Mouse (Mus musculus) adrenal gland, postnatal 10 days (tissue): ENCODE measurements around the gene Tmem266. TPM values are rescaled to one million over a fixed set of nuclear protein-coding genes. Genes with fewer than 3 reads are reported as not detected.
A peak's percentile ranks its signal among the peaks of the same experiment; 100 is the strongest.

Experiments
- DNase-seq: peaks from one replicate; pipeline ENCODE4 v3.0.0; 2021; ENCODE audit warnings: mixed read lengths
- total RNA-seq, 2 experiments: library from RNA; stranded (reverse); gene quantifications; 2 replicates each; pipeline ENCODE4 v1.2.3; 2021

The Tmem266 gene
- total RNA-seq, 2 experiments from 2014 or later, result 1.4 to 1.5 TPM

DNA sequence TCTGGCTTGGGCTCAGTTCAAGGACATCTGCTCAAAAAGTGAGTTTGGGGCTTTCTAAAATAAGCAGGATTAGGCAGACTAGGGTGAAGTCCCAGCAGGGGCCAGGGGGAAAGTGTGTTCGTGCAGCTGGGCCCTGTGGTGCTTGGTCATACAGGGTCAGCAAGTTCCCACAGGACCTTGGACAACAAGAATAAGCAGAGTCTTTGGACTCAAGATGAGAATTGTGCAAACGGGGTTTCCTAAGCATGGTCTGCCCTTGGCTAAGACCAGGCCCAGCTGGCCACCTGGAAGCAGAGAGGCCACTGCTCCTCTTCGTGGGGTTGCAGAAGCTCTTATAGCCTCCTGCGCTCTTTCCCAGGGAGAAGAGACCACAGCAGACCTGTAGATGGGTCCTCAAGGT, 77.5 kb downstream of the Tmem266 start:
- peak; percentile 60 for DNase-seq

DNA sequence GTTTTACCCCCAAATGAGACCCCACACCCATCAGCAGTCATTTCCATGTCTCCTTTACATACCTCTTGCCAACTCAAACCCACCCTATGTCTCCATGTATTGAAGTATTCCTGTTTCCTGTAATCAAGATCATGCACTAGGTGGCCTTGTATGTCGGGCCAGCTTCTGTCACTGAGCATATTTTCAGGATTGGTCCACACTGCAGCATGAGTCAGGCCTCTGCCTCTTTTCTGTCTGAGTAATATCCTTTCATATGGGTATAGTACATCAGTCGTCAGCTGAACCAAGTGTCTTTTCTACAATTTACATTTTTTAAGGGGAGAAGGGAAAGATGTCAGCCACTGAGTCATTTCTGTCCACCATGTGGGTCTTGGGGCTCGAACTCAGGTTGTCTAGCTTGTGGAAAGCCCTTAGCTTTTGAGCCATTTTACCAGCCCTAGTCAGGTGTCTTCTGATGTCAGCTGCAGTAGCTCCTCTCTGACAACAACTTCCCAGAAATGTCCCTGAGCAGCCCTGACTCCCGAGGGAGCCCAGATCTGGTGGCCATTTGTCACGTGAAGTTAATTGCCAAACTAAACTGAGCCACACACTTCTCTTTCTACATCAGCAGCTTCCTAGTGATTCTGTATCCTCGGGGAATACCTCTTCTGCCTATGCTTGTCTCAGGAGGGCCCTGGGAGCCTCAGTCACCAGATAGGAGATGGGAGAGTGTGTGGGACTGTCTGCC, 78.4 kb downstream of the Tmem266 start:
- peak; percentile 56 for DNase-seq

DNA sequence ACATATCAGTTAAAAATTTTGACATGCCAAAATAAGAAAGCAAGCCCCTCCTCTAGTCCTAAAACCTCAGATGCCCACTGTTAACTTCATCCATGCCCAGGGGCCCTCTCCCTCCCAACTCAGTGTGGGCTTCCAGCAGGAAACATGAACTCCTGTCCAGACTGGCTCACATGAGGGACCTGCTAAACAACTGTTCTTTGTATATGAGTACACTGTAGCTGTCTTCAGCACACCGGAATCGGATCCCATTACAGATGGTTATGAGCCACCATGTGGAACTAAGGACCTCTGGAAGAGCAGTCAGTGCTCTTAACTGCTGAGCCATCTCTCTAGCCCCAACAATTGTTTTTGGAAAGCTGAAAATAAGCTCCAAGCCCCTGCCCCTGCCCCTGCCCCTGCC, 80.1 kb downstream of the Tmem266 start:
- no peak for DNase-seq

DNA sequence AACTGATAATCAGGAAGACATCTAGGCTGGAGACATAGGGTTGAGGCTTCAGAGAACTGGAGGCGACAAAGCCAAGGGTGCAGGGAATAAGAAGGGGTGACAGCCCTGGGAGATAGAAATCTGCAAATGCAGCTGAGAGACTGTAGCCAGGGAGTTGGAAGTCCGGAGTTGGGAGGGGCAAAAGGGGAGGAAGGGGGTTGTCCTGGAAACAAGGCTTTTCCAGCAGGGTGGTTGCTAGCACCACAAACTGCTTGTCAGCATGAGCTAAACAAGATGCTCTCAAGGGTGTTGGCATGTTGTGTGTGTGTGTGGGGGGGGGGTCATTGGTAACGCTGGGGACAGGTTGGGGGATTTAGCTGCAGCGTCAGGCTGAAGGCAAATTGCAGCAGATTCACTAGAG, 82.1 kb downstream of the Tmem266 start:
- no peak for DNase-seq

DNA sequence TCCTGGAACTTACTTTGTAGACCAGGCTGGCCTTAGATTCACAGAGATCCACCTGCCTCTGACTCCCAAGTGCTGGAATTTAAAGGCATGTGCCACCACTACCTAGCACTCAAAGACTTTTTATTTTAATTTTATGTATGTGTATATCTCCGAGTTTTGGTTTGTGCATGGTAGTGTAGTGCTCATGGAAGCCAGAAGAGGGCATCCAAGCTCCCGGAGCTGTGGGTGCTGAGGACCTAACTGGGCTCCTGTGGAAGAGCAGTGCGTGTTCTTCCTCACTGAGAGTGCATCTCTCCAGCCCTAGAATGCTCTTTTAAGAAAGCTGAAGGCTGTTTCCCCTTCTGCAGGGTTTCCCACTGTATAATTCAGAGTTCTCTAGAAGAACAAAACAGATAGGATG, 83.1 kb downstream of the Tmem266 start:
- no peak for DNase-seq

DNA sequence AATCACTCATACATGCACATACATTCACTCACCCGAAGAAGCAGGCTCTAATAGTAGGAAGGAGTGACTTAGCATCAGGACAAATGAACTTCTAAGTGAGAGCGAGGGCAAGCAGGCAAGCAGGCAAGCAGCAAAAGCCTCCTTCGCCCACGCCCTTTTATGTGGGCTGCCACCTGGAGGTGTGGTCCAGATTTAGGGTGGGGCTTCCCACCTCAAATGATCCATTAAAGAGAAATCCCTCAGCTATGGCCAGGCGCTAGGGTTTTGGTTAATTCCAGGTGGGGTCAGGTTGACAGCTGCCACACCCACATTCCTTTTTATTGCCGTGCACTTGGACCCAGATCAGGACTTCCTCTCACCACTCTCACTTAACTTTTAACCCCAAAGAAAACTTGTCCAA, 83.7 kb downstream of the Tmem266 start:
- peak; percentile 62 for DNase-seq

DNA sequence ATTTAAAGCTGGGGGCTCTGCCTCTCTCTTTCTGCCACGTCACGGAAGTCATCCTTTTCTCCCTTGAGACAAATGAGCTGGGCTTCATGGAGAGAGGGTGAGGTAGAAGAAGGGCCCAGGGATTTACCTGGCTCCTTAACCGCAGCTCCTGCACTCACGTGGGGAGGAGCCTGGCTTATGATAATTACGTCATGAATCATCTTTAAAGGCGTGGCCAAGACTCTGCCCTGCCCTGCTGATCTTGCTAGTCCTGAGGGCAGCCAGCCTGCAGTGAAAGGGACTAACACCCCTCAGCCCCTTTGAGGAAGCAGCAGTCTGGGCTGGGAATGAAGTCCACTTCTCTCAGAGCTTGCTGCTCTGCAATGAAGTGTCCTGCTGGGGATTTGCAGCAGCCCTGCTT, 84.4 kb downstream of the Tmem266 start:
- no peak for DNase-seq

DNA sequence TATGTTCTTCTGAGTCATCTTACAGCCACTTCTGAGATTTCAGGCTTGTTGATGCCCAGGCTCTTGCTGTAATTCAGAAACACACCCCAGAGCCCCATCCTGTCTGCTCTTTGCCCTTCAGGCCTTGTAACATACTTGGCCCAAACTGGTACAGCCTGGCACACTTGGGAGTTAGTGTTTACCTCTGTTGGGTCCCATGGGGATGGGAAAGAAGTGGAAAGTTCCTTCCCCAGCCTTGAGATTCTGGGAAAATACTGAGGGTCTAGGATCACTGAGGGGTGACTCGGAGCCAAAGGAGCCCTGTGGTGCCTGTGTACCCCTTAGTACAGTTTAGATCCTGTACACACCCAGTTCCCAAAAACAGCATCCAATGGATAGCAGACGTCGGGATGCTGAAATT, 95.1 kb downstream of the Tmem266 start:
- peak; percentile 54 for DNase-seq

DNA sequence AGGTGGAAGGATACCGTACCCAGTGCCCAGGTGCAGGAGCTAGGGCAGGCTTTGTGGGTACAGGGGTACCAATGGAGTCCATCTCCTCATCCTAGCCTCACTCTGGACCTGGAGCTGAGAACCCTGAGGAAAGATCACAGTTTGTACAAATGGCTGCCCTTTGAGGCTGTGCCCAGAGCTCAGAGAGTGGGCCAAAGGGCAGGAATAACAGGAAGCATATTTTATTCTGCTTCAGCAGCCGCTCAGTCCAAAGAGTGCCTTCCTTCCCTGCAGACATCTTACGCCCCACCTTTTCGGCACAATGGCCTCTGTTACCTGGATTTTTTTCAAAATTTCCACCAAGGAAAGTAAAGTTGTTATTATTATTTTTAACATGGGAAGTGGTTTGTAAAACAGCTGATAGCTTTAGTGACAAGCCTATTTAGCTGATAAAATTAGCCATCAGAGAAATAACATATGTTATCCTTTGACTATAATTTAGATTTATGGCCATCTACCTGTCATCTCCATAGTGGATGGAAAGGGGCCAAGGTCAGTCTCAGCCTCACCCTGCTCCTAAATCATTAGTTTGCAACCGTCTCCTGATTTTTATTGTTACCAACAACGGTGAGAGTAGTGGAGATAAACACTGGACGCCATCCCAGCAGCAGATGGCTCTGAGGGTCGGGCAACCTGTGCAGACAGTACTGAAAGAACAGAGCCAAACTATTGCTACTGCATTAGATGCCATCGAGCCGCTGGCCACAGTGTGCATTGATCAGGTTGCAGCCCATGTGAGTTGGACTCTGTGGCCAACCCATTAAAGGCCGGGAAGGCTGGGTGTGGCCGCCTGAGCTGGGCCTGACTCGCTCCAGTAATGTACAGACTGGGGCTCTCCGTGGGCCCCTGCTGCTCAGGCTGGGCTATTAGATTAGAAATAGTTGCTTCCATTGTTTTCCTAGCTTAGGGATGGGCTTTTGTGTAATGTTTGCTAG, 97.0 kb downstream of the Tmem266 start:
- DNase-seq, result peak; percentile 45

DNA sequence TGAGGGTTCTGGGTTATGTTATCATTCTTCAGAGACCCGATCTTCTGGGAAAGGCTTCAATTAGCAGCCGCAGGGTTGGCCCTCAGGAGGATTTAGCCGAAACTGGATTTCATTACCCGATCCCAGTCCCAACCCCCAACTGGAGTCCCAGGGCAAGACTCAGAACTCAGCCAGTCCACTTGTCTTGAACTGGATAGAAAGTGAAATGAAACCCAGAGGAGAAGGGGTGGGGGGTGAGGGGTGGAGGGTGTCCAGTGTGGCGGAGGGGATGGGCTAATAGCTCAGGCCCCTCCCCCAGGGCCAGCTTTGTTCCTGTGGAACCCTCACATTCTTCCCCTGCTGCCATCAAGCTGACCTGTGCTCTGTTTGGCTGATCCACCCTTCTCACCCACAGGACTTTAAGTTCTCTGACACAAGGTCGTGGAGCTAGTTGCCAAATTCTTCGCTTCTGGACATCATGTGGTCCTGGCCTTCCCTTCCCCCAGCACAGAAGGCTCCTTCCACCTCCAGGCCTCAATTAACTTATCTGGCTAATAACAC, 98.6 kb downstream of the Tmem266 start:
- DNase-seq, result peak; percentile 62

DNA sequence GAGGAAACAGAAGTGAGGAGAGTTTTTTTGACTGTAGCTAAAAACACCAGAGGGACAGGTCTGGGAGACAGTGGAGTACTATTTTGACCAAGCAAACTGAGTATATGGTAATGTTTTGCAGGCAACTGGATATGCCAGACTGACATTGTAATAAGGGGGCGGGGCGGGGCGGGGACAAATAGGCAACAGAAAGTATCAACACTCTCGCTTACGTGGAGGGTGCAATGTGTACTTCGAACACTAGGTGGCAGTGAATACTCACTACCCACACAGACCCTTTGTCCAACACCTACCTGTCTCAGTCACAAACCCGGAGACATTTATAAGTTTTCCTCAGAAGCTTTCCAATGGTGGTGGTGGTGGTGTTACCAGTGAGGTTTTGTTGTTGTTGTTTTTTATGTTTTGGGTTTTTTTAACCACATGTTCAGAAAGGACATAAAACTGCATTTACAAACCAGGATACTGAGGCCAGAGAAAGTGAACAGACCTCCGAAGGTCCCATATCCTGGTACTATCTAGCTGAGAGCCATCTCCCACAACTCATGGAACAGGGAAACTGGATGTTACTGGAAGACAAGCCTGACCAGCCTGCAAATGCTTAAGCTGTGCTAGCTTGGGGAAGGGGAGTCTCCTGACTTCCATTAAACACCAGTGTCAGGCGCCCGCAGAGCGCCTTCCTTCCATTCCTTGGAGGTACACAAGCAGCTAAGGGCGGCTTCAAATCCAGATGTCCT, 102.7 kb downstream of the Tmem266 start:
- DNase-seq, result peak; percentile 79

DNA sequence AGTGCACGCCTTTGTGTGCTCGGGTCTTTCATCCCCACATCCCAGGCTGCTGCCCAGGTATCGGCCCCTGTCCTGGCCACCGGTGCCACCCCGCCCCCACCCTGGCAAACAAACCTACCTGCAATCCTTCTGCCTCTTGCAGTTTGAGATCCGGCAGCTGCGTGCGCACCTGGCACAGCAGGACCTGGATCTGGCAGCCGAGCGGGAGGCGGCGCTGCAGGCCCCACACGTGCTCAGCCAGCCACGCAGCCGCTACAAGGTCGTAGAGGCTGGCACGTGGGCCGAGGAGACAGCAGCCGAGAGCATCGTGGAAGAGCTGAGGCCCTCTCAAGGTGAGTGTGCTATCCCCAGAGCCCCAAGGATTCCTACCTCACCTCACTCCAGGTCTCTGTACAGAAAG, 103.4 kb downstream of the Tmem266 start:
- DNase-seq, result peak; percentile 50

DNA sequence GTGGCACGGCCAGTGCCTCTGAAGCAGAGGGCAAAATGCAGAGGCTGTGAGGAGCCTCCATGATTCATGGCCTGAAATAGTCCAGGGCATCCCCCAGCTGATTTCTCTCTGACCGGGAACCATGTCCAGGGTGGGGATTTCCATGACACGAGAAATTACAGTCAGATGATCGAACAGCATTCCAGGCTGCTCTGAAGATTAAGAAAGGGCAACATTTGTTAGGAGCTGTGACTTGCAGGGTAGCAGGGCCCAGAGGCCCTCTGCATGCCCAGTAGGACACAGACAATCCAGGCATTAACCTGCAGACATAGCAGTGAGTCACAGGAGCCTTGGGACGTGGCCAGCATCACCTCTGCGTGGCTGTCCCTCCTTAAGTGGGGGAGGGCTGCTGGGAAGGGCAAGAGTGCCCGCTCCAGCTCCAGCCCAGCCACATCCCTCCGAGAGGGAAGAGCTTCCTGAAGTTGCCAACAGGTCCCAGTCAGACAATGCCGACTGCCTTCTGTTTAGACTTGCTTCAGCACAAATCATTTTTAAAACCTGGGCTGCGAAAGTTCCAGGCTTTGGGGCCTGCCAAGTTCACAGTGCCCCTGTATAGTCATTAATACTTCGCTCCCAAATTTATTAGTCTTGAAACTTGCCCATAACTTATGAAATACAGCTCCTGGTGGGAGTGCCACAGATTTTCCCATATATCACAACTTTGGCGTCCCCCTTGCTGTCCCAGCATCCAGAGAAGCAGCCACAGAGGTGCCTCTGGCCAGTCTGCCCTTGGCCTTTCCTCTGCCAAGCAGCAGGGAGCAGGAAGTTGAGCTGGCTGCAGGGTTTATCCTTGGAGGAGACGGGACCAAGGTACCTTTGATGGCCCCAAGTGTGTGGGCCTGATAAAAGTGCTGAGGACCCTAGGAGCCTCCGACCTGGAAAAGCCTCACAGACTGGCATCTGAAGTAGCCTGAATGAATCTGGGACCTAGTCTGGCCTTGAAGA, 105.9 kb downstream of the Tmem266 start:
- no peak for DNase-seq

DNA sequence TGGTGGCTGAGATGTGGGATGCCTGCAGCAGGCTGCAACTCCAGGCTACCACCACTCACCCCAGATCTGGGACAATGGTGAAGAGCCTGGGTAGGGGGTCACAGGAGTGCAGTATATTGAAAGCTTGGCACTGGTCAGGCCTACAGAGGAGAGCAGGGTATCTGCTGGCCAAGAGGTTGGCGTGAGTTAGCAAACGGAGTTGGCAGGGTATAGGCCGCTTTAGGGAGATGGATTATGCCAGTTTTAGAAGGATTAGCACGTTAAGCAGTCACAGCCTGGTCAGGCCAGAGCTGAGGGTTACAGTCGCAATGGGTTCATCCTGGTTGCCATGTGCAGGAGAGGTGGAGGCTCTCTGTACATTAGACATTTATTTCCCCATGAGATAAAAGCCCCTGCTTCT, 107.2 kb downstream of the Tmem266 start:
- no peak for DNase-seq

DNA sequence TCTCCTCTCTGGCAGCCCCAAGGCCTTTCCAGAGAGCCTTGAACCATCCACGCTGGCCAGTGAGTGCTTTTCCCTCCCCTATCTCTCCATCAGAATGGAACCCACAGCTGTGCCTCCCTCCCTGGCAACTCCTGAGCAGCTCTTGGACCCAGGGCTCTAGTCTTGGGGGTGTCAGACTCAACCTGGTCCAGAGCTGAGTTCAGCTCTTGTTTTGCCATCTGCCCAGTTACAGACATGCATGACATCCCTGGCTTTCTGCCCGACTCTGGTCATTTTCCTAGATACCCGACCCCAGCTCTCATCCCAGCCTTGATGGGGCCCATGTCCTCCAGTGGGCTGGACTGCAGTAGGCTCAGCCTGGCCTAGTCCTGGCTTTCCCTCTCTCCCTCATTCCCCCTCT, 111.7 kb downstream of the Tmem266 start:
- no peak for DNase-seq

DNA sequence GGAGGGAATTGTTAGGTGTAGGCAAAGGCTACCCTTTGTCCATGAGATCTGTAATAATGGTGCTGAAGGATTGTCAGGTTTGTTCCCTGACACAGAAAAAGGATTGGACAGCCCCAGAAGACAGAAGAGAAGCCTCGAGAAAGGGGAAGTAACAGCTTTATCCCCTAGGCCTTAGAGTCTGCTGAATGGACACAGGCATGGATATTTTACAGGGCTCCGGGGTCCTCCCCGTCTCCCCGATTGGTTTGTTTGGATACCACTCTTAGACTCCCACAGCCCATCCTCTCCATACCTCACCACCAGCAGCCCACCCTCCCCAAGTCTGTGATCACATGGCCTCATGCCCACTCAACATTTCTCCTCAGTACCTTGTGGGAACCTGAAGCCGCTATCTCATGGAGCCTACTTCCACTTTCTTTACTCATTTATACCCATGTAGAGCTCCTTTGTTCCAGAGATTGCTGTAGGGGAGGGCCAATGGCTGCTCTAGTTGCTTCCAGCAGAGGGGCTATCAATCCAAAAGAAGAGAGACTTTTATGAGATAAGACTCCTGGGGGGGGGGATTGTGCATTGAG, 112.6 kb downstream of the Tmem266 start:
- DNase-seq, result no peak

DNA sequence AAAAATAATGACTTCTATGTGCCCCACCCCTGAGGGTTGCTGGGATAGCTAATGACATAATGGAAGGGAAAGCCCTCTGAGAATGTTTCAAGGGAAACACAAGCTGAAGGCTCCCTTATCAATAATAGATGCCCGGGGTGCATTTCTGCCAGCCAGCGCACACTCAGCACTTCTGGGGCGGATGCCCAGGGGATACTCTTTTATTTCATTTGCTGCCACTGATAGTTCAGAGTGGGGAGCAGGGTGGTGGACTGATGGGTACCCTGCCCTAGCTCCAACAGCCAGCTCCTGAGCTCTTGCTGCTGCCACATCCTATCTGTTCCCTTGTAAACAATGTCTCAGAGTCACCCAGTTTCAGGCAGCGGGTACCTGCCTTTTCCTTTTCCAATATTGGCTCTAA, 120.8 kb downstream of the Tmem266 start:
- DNase-seq, result no peak

DNA sequence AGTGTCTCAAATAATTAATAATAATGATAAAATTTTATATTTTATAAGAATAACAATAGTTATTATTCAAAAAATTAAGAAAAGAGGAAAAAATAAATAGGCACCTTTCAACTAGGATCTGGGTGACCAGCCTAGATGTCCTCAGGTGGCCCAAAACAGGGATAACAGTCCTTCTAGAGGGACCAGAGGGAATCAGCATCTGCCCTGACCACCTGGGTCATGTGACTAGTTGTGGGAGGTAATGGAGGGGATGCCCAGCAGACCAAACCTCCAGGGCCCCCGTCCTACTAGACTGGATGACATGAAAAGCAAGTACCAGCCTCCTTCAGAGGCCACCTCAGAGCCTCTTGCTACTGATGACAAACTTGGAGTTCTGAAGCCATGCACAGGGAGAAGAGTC, 122.4 kb downstream of the Tmem266 start:
- DNase-seq, result no peak

DNA sequence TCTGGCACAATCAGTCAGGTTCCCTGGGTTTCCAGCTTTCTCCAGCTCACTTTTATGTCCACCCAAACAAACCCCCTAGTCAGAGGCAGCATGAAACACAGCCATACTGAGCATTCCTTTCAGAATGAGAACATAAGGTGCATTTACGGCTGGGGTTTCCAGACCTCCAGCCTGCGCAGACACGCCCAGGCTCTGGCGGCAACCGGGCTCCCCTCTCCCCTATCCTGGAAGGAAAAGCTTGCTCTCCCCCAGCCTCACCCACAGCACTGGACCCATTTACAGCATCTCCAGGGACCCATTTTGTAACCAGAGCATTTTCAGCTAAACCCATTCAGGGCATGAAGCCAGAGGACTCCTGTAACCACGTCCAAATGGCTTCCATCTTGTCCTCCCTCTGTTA, 123.3 kb downstream of the Tmem266 start:
- DNase-seq, result peak; percentile 16

DNA sequence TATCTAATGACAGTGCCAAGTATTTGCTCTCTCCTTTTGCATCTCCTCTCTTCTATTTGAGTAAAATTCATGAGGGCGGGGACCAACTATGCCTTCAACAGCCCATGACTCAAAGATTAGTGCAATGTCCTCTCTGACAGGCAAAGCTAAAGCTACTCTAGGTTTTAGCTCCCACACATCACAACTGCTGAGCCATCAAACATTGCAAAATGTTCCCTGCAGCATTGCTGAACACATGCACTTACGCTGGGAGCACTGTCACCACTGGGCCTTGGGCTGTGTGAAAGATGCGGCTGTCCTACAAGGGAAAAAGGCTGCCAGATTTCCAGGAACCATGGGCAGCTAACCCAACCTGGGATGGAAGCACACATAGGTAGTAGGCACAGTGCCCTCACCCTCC, 124.7 kb downstream of the Tmem266 start:
- DNase-seq, result no peak

DNA sequence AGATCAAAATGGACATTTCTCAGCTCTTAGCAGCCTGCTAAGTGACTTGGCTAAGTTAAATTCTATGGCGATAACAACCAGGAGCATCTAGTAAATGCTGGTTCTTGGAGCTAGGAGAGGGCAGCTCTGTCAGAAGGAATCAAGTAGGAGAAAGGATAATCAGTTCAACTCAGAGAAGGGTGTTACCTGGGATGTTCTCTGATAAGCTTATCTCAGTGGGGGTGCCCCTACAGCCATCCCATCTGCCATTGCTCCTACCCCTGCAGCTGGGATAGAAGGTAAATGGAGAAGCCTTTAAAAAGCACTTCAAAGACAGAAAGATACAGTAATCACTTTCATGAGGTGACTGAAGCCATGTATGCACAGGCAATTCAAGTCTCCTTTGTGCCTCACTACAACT, 126.2 kb downstream of the Tmem266 start:
- DNase-seq, result no peak
